Mouse (Mus musculus) kidney, adult 11 months (tissue): ENCODE measurements around the gene Kera.

Source experiments
- DNase-seq: peaks from one replicate; pipeline ENCODE4 v3.0.0; 2022

The Kera gene

GRCm38 (mm10) chr10:97606579-97606978 lies at the start of gene Kera:
Kera (plus strand) TSS chr10:97606879.
- DNase-seq, result no peak

- DNase-seq, result no peak
Observed at GRCm38 (mm10) chr10:97564957-97565856, 41.5 kb upstream of the Kera start, which contains the start of gene Lum. Lum (plus strand) TSS chr10:97565128.

GRCm38 (mm10) chr10:97567489-97568135 lies 39.1 kb upstream of the Kera start:
- DNase-seq, result no peak

GRCm38 (mm10) chr10:97582543-97583231 lies 24.0 kb upstream of the Kera start:
- DNase-seq, result no peak

GRCm38 (mm10) chr10:97584176-97584575 lies 22.5 kb upstream of the Kera start:
- no peak for DNase-seq

GRCm38 (mm10) chr10:97587159-97587558 lies 19.5 kb upstream of the Kera start:
- no peak for DNase-seq

GRCm38 (mm10) chr10:97589574-97589973 lies 17.1 kb upstream of the Kera start:
- DNase-seq, result no peak

- DNase-seq, result no peak
Observed at GRCm38 (mm10) chr10:97591036-97591435, 15.6 kb upstream of the Kera start.

GRCm38 (mm10) chr10:97591685-97592084 lies 15.0 kb upstream of the Kera start:
- DNase-seq, result no peak

GRCm38 (mm10) chr10:97595680-97596079 lies 11.0 kb upstream of the Kera start:
- DNase-seq, result no peak

GRCm38 (mm10) chr10:97601744-97602143 lies 4.9 kb upstream of the Kera start:
- no peak for DNase-seq

- no peak for DNase-seq
Observed at GRCm38 (mm10) chr10:97603256-97603655, 3.4 kb upstream of the Kera start.

- DNase-seq, result no peak
Observed at GRCm38 (mm10) chr10:97622328-97622727, 15.6 kb downstream of the Kera start.

GRCm38 (mm10) chr10:97624381-97624780 lies 17.7 kb downstream of the Kera start:
- DNase-seq, result no peak

- DNase-seq, result no peak
Observed at GRCm38 (mm10) chr10:97625116-97625515, 18.4 kb downstream of the Kera start.

GRCm38 (mm10) chr10:97626543-97626942 lies 19.9 kb downstream of the Kera start:
- DNase-seq, result no peak

- DNase-seq, result no peak
Observed at GRCm38 (mm10) chr10:97631061-97631460, 24.4 kb downstream of the Kera start.

GRCm38 (mm10) chr10:97641926-97642325 lies 35.2 kb downstream of the Kera start:
- no peak for DNase-seq

GRCm38 (mm10) chr10:97643768-97644167 lies 37.1 kb downstream of the Kera start, which contains the start of gene Epyc:
Epyc (plus strand) TSS chr10:97644068.
- no peak for DNase-seq

GRCm38 (mm10) chr10:97650334-97650733 lies 43.7 kb downstream of the Kera start:
- DNase-seq, result no peak

GRCm38 (mm10) chr10:97659489-97659888 lies 52.8 kb downstream of the Kera start:
- no peak for DNase-seq
